Mouse (Mus musculus) CD4-positive naive resting alpha-beta T cell, adult 57 days (primary cell): ENCODE data around the gene Clec4d. TPM values are rescaled to one million over a fixed set of nuclear protein-coding genes. Genes with fewer than 3 reads are reported as not detected.

Experiments used
- total RNA-seq: library from RNA; stranded (reverse); gene quantifications from one replicate; pipeline ENCODE4 v1.2.4, GENCODE M21; 2023

Clec4d gene
- not detected for total RNA-seq

DNA sequence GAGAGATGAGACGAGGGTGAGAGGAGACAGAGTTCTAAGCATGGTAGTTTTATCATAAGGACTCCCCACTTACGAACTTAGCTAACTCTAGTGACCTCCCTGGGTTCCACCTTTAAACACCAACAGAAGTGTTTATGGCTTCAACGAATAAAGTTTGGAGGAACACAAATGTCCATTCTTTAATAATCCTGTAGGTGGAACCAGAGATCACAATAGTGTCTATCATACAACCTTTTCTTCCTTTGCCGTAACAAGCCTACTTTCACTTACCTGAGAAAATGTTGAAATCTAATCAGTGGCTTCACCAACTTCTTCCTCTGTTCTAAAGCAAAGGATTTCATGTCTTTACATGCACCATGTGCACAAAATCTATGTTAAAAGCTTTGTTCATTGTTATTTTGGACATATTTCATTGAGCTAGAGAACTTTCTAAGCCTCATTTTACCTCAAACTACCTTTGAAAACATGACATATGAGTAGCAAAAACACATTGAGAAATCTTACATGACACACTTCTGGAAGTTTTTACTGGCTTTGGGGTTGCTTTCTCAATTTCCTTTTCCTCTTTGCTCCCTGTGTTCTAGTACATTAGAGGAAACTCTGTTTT is at the start of gene Clec4d:
TSS of gene Clec4d (plus strand) at position 557 of the 607 bp plus-strand sequence.

GRCm38 (mm10) chr6:123229644-123230043 is 32.3 kb upstream of the Clec4d start, which contains the start of gene Clec4n:
Gene Clec4n, plus strand, starts transcription at chr6:123229843.

DNA sequence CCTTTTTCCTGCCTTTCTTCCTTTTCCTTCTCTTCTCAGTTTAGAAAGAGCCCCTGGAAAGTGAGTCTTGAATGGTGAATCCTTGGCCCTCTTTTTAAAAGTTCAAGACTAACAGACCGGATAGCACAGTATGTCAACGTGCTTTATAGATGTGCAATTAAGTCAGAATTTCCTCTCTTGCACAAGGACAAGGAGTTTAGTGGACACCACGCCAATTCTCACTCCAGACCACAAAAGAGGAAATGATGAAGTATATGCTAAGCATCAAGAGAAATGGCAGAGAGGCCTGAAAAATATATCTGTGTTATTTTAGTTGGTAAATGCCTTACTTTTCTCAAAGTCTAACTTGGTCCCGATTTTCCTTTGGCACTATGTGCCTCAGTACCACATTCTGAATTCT is 27.8 kb downstream of the Clec4d start, which contains the start of gene Clec4e:
TSS of gene Clec4e (minus strand) at position 118 of the 400 bp plus-strand sequence.

GRCm38 (mm10) chr6:123308033-123308432 is 46.1 kb downstream of the Clec4d start, which contains the start of gene Vmn2r19:
Gene Vmn2r19, plus strand, starts transcription at chr6:123308333.

Other genes with a start within 250 kb of the Clec4d start
- gene Clec4b1, start 212.1 kb upstream of the Clec4d start, total RNA-seq = 1.3 TPM
- gene Clec4a2, start 155.7 kb upstream of the Clec4d start, total RNA-seq = 3.8 TPM
- not detected for gene Clec4b2, start 89.2 kb upstream of the Clec4d start, total RNA-seq
- 1.5 TPM for gene Clec4n, start 32.3 kb upstream of the Clec4d start, total RNA-seq
- 1.7 TPM for gene Clec4e, start 27.8 kb downstream of the Clec4d start, total RNA-seq
- gene Vmn2r19, start 46.2 kb downstream of the Clec4d start, total RNA-seq = not detected
- not detected for gene Vmn2r20, start 156.0 kb downstream of the Clec4d start, total RNA-seq